In the genomic region with DNA sequence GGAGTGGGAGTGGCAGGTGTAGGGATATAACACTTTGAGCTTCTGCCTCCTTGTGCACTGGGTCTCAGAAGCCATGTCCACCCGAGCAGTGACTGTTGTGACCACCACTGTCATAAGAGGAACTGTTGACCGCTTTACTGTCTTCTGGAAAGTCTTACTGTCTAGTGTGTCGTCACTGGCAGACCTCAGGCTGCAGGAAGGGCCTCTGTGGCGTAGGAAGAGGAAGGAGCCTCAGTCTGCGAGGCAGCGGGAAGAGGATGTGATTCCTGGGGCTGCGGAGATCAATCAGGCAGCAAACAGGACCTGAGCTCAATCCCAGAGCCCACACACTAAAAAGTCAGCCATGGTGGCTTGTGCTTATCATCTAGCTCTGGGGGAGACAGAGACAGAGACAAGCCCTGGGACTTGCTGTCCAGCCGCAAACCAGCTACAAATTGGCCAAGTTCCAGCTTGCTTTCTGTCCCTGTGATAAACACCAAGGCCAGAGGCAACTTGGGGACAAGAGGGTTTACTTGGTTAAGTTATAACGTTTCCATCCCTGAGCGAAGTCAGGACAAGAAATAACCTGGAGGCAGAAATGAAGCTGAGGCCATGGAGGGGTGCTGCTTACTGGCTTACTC, we compare ENCODE assay signal across 9 mouse cellular contexts. TPM values are rescaled to one million over a fixed set of nuclear protein-coding genes. Genes with fewer than 3 reads are reported as not detected.
DNase-seq lines count a peak whose midpoint lies in the region; ATAC-seq and TF ChIP-seq lines count a peak whose summit lies in the region.
"Had no signal": no experiment of that assay in that cellular context is flagged by ENCODE, and none has a peak within 500 bp of the region (broad histone marks: within the 10 kb centered on the region; RNA-seq: fewer than 3 reads in every experiment).

No protein-coding gene starts in this region.

- peaks cover 44% of the 10 kb centered on the region for H3K36me3 ChIP-seq in spleen, adult 2 months (ENCODE audit: control insufficient read depth, insufficient read depth, low read length)
- H3K36me3 ChIP-seq in heart, embryonic 11.5 days (ENCODE audit: control insufficient read depth, insufficient read depth, low read length) = no peaks in the 10 kb centered on the region
- H3K36me3 ChIP-seq in liver, embryonic 16.5 days (ENCODE audit: control insufficient read depth, insufficient read depth) = no peaks in the 10 kb centered on the region
- no peaks in the 10 kb centered on the region for H3K36me3 ChIP-seq in forebrain, embryonic 13.5 days (ENCODE audit: poor library complexity, severe bottlenecking)
- H3K36me3 ChIP-seq in neural tube, embryonic 15.5 days = no peaks in the 10 kb centered on the region
- H3K36me3 ChIP-seq: embryonic facial prominence, embryonic 12.5 days had no signal

- H3K27ac ChIP-seq in spleen, adult 2 months (ENCODE audit: insufficient read depth, low read length) = peak overlapping the region; percentile 71
- H3K27ac ChIP-seq in heart, embryonic 11.5 days (ENCODE audit: low read depth, low read length) = peak overlapping the region; percentile 3; the same call in 1 of the 2 replicates
- peak overlapping the region; percentile 73 for H3K27ac ChIP-seq in liver, embryonic 16.5 days (ENCODE audit: low read length)
- no peak overlapping the region for H3K27ac ChIP-seq in forebrain, embryonic 13.5 days
- H3K27ac ChIP-seq in neural tube, embryonic 15.5 days (replicated peaks) = no peak overlapping the region
- H3K27ac ChIP-seq: embryonic facial prominence, embryonic 12.5 days had no signal

- H3K9ac ChIP-seq in heart, embryonic 11.5 days (ENCODE audit: low read depth, low read length) = peak overlapping the region; percentile 39; the same call in 1 of the 2 replicates
- no peak overlapping the region for H3K9ac ChIP-seq in liver, embryonic 16.5 days (ENCODE audit: low read depth, low read length)
- H3K9ac ChIP-seq in forebrain, embryonic 13.5 days = no peak overlapping the region
- H3K9ac ChIP-seq in neural tube, embryonic 15.5 days (replicated peaks) = no peak overlapping the region
- H3K9ac ChIP-seq: embryonic facial prominence, embryonic 12.5 days had no signal

- H3K27me3 ChIP-seq in spleen, adult 2 months (ENCODE audit: control insufficient read depth, insufficient read depth, low read length) = no peaks in the 10 kb centered on the region
- H3K27me3 ChIP-seq in heart, embryonic 11.5 days (ENCODE audit: control insufficient read depth, insufficient read depth, low read length) = peaks cover 23% of the 10 kb centered on the region
- H3K27me3 ChIP-seq in liver, embryonic 16.5 days (ENCODE audit: control insufficient read depth, insufficient read depth, low read depth, low read length) = no peaks in the 10 kb centered on the region
- H3K27me3 ChIP-seq in forebrain, embryonic 13.5 days = no peaks in the 10 kb centered on the region
- peaks cover 2% of the 10 kb centered on the region; the same call in 1 of the 2 replicates for H3K27me3 ChIP-seq in neural tube, embryonic 15.5 days (replicated peaks)

- TF ChIP-seq POLR2A in spleen, adult 2 months (IDR thresholded peaks at IDR 0.05; ENCODE audit: low read depth, low read length) = no peak

- no peak for DNase-seq in spleen, adult 2 months (ENCODE audit: low read depth in 1 of 2, low spot score in 2 of 2)
- no peak for DNase-seq in spleen, adult 12 weeks (ENCODE audit: low spot score)
- no peak for DNase-seq in frontal cortex, postnatal 25 days (ENCODE audit: low spot score in 2 of 2)

- WGBS in spleen, adult 2 months = 59% methylated on average over 10 of the region's 10 CpGs
- 56% methylated on average over 10 of the region's 10 CpGs for WGBS in heart, embryonic 11.5 days (ENCODE audit: insufficient replicate concordance)
- WGBS in liver, embryonic 16.5 days (ENCODE audit: insufficient replicate concordance) = 27% methylated on average over 10 of the region's 10 CpGs
- 83% methylated on average over 10 of the region's 10 CpGs for WGBS in forebrain, embryonic 13.5 days
- 82% methylated on average over 10 of the region's 10 CpGs for WGBS in neural tube, embryonic 15.5 days

- no peak for TF ChIP-seq CTCF in spleen, adult 2 months (IDR thresholded peaks at IDR 0.05; ENCODE audit: extremely low read depth, insufficient read depth, insufficient read length, insufficient replicate concordance)

- no peaks in the 10 kb centered on the region for H3K9me3 ChIP-seq in heart, embryonic 11.5 days (replicated peaks; ENCODE audit: control insufficient read depth, low read length)
- no peaks in the 10 kb centered on the region for H3K9me3 ChIP-seq in liver, embryonic 16.5 days (replicated peaks; ENCODE audit: control insufficient read depth, low read length)
- H3K9me3 ChIP-seq in forebrain, embryonic 13.5 days (replicated peaks) = no peaks in the 10 kb centered on the region
- H3K9me3 ChIP-seq in neural tube, embryonic 15.5 days (replicated peaks) = no peaks in the 10 kb centered on the region
- H3K9me3 ChIP-seq: embryonic facial prominence, embryonic 12.5 days had no signal

- peaks cover 9% of the 10 kb centered on the region; the same call in 1 of the 2 replicates for H3K4me1 ChIP-seq in spleen, adult 2 months (ENCODE audit: control insufficient read depth, insufficient read depth, insufficient read length)
- no peaks in the 10 kb centered on the region for H3K4me1 ChIP-seq in heart, embryonic 11.5 days (ENCODE audit: control insufficient read depth, insufficient read depth, low read length)
- peaks cover 16% of the 10 kb centered on the region for H3K4me1 ChIP-seq in liver, embryonic 16.5 days (ENCODE audit: control insufficient read depth, low read depth, low read length)
- no peaks in the 10 kb centered on the region for H3K4me1 ChIP-seq in forebrain, embryonic 13.5 days
- peaks cover 3% of the 10 kb centered on the region; the same call in 1 of the 2 replicates for H3K4me1 ChIP-seq in neural tube, embryonic 15.5 days
- H3K4me1 ChIP-seq: embryonic facial prominence, embryonic 12.5 days had no signal

- no peak overlapping the region for H3K4me3 ChIP-seq in spleen, adult 2 months (ENCODE audit: extremely low read depth, insufficient read depth, insufficient read length)
- no peak overlapping the region for H3K4me3 ChIP-seq in heart, embryonic 11.5 days (ENCODE audit: low read depth, low read length)
- H3K4me3 ChIP-seq in liver, embryonic 16.5 days (ENCODE audit: low read depth, low read length) = no peak overlapping the region
- no peak overlapping the region for H3K4me3 ChIP-seq in forebrain, embryonic 13.5 days
- no peak overlapping the region for H3K4me3 ChIP-seq in neural tube, embryonic 15.5 days (replicated peaks)
- H3K4me3 ChIP-seq: embryonic facial prominence, embryonic 12.5 days had no signal

- no peak overlapping the region for H3K4me2 ChIP-seq in heart, embryonic 11.5 days
- H3K4me2 ChIP-seq in liver, embryonic 16.5 days (ENCODE audit: low read depth, low read length) = peak overlapping the region; percentile 30
- no peak overlapping the region for H3K4me2 ChIP-seq in forebrain, embryonic 13.5 days
- H3K4me2 ChIP-seq in neural tube, embryonic 15.5 days = no peak overlapping the region
- H3K4me2 ChIP-seq: embryonic facial prominence, embryonic 12.5 days had no signal

- no peak for ATAC-seq in heart, embryonic 11.5 days (replicated peaks; ENCODE audit: insufficient number of reproducible peaks, low FRiP score, low TSS enrichment)
- peak; percentile 42 for ATAC-seq in liver, embryonic 16.5 days (ENCODE audit: low read depth)
- ATAC-seq in forebrain, embryonic 13.5 days = no peak
- no peak for ATAC-seq in neural tube, embryonic 15.5 days (ENCODE audit: low FRiP score)

RNA-seq across cellular contexts. Expression of a gene that starts 13.8 kb away (rescaled TPM):
- polyA plus RNA-seq in spleen, adult 2 months (2012; rRNA removed) = 122 and 137 TPM in 2 replicates
- 17.6 and 27.3 TPM in 2 replicates for polyA plus RNA-seq in heart, embryonic 11.5 days (2014; fragmentation: Nextera tagmentation; extraction: Ambion mirVana)
- polyA plus RNA-seq in liver, embryonic 16.5 days (2015; fragmentation: Nextera tagmentation; extraction: Ambion mirVana) = 47.8 and 49.9 TPM in 2 replicates
- 0.68 and 1.0 TPM in 2 replicates for polyA plus RNA-seq in forebrain, embryonic 13.5 days (2015; fragmentation: Nextera tagmentation; extraction: Ambion mirVana)
- polyA plus RNA-seq in neural tube, embryonic 15.5 days (2015; fragmentation: Nextera tagmentation; extraction: Ambion mirVana) = 1.6 and 4.2 TPM in 2 replicates

RNA-seq across cellular contexts. Expression of a gene that starts 47.2 kb away (rescaled TPM):
- polyA plus RNA-seq in spleen, adult 2 months (2012; rRNA removed) = 14.4 and 16.4 TPM in 2 replicates
- 0.80 and 1.00 TPM in 2 replicates for polyA plus RNA-seq in heart, embryonic 11.5 days (2014; fragmentation: Nextera tagmentation; extraction: Ambion mirVana)
- polyA plus RNA-seq in liver, embryonic 16.5 days (2015; fragmentation: Nextera tagmentation; extraction: Ambion mirVana) = 1.3 and 1.9 TPM in 2 replicates
- 0.10 TPM in 1 of 2 replicates, not detected in the other for polyA plus RNA-seq in forebrain, embryonic 13.5 days (2015; fragmentation: Nextera tagmentation; extraction: Ambion mirVana)
- 0.10 and 0.38 TPM in 2 replicates for polyA plus RNA-seq in neural tube, embryonic 15.5 days (2015; fragmentation: Nextera tagmentation; extraction: Ambion mirVana)

RNA-seq across cellular contexts. Expression of a gene that starts 52.2 kb away (rescaled TPM):
- not detected in 2 replicates for polyA plus RNA-seq in spleen, adult 2 months (2012; rRNA removed)
- 0.31 and 0.50 TPM in 2 replicates for polyA plus RNA-seq in heart, embryonic 11.5 days (2014; fragmentation: Nextera tagmentation; extraction: Ambion mirVana)
- not detected in 2 replicates for polyA plus RNA-seq in liver, embryonic 16.5 days (2015; fragmentation: Nextera tagmentation; extraction: Ambion mirVana)
- polyA plus RNA-seq in forebrain, embryonic 13.5 days (2015; fragmentation: Nextera tagmentation; extraction: Ambion mirVana) = not detected in 2 replicates
- 4.4 and 5.0 TPM in 2 replicates for polyA plus RNA-seq in neural tube, embryonic 15.5 days (2015; fragmentation: Nextera tagmentation; extraction: Ambion mirVana)
- polyA plus RNA-seq: stomach, embryonic 14.5 days had no signal

Comparison
In these comparisons a context has a peak if more than half of its experiments do, and no peak if none do; other contexts are left out.
1. H3K27ac ChIP-seq: peak in spleen, adult 2 months (single experiment), heart, embryonic 11.5 days (single experiment) and liver, embryonic 16.5 days (single experiment); none in forebrain, embryonic 13.5 days (single experiment) and neural tube, embryonic 15.5 days (single experiment).